Mouse (Mus musculus): ENCODE measurements around the gene Fbxo31.

The Fbxo31 gene

DNA sequence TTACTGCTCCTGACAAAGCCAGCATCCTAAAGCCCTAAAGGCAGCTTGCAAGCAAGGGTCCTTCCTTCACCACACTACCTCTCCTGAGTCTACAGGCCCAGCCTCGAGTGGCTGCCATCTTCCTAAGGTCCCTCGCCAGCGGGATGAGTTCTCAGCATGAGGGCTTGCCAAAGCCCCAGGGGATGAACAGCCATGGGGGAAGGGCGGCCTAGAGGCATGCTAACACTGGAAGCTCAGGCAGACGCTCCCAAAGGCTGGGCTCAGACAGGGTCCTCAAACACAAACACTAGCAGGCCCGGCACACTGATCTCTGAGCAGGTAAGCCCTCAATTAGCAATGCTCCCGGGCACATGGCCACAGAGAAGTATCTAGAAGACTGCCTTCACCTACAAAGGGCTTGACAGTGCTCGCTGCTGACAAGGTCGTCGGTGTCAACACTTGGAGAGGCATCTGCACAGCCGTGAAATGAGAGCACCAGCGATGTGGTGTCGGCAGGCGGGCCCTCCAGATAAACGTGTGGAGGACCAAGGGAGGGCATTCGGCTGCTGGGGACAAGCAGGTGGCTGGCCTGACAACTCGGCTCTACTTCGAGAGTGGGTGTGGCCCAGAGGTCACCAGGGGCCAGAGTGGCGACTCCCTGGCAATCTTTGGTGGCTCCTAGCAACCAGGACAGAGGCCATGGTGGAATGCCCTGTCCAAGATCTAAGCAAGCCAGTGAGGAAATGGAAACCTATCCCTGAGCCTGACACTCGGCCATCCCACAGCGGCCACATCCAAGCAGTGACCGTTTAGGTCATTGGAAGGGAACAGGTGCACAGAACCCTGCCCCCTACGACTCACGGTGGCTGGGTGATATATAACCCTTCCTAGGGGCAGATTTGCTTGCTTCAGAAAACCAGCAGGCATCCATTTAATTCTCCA, 27.3 kb downstream of the Fbxo31 start:
- DNase-seq (ENCODE audit: low spot score), result no peak

DNA sequence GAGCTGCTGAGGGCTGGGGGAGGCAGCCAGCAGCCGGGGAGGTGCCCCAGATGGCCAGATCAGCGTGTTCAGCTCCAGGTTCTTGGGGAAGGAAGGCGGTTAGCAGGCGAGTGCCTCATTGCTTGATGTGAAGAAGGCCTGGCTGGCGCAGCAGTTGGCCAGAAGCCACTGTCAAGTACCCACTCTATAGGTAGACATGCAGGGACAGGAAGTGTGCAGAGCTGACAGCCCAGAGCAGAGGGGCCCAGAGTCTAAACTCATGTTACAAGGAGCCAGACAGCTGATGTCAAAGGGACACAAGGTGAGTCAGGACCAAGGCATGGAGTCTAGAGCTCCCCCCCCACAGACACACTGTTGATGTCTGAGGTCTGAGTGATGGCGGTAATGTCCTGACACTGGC, 28.6 kb downstream of the Fbxo31 start:
- no peak for DNase-seq (ENCODE audit: low spot score)

DNA sequence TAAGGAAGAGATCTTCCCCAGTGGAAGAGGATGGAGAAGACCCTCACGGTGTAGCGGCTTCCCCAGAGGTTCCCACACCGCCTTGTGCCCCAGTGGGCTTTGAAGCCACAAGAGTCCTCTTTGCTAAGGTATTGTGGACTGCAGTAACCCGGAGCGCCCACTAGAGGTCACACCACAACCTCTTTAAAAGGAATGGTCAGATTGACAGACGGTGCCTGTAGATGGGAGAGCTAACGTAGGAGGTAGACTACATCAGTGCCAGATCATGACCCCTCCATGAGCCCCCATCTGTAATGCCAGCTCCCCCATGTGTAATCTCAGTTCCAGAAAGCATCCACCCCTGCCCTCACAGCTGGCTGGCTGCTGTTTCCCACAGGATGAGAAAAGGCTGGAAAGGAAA, 31.5 kb downstream of the Fbxo31 start:
- DNase-seq (ENCODE audit: low spot score), result no peak

DNA sequence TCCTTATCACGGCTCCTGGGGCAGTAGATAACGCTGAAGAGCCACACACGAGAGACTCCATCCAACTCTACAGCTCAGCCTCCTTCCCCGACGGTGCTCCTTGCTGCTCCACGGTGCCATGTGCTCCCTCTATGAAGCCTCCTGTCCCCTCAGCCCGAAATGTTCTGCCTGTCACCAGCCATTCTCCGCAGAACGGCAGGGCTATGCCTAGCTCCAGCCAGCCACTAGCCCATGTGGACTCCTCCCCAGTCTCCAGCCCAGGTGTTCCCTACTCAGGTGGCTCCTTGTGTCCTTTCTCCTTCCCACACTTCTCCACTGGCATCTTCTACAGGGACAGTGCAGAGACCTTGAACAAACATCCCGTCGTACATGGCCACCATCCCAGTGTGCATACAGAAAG, 33.7 kb downstream of the Fbxo31 start:
- no peak for DNase-seq (ENCODE audit: low spot score)

DNA sequence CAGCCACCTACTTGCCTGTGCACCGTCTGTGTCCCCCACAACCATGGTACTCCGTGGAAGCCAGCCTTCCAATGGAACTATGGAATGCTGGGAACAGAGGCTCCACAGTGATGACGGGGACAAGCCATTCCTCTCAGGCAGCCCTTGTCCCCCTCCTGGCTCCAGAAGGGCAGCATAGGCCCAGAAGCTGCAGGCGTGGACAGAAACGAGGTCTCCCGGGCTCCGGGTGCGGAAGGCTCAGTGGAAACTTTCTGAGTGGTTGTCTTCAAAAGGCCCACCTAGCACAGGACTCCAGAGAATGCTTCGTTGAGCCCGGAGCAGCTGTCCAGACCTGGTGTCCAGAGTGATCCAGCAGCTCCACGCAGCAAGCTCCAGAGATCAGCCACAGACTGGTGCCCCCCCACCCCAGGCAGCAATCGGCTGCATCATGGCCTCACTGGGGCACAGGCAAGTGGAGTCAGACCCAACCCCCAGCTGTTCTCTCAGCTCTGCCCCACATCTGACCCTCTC, 34.3 kb downstream of the Fbxo31 start, which contains the start of gene 1700018B08Rik:
TSS of gene 1700018B08Rik (minus strand) at position 45 of the 510 bp plus-strand sequence.
- no peak for DNase-seq (ENCODE audit: low spot score)

DNA sequence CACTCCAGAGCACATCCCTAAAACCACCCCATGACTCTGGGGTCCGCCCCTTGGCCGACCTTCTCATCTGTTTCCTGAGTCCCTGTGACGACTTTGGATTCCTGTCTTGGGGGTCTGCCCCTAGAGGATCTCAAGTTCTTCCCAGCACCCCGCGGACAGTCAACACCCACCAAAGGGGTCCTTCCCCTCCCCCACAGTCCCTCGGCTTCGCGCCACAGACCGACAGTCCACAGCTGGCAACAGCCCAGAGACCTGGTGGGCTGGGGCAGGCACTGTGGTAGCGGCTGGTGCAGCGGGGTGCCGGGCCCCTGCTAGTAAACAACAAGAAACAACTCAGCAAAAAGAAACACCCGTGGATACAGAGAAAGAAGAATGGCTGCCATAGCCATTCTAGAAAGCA, 35.7 kb downstream of the Fbxo31 start:
- no peak for DNase-seq (ENCODE audit: low spot score)

DNA sequence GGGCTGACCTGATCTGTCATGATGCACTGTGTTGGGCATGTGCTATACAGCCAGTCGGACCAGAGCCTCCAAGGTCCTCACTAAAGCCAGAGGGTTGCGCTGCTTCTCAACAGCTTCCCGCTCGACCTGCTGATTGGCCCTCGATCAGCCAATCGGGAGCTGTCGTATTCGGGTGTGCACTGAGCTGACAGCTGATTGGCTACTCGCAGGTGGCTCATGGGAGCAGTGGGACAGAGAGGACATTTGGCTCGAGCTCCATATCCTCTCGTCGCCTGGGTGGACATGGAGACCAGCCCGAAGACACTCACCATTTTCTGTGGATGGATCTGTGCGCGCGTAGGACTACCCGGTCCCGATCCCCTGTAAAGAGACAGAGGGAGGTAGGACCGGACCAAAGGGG, 36.7 kb downstream of the Fbxo31 start:
- peak; percentile 6 for DNase-seq (ENCODE audit: low spot score)

DNA sequence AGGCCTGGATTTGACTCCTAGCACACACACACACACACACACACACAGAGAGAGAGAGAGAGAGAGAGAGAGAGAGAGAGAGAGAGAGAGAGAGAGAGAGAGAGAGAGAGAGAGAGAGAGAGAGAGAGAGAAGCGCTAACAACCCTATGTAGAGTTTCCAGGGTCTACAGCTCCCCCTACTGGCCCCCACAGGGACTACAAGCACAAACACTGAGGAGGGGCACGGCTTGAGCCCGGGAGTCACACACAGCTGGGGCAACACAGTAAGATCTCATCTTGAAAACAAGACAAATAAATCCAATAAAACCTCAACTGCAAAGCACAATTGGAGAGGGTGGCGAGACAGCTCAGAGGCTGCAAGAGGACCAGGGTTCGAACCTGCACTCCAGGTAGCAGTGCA, 46.2 kb downstream of the Fbxo31 start:
- DNase-seq (ENCODE audit: low spot score), result peak; percentile 8

DNA sequence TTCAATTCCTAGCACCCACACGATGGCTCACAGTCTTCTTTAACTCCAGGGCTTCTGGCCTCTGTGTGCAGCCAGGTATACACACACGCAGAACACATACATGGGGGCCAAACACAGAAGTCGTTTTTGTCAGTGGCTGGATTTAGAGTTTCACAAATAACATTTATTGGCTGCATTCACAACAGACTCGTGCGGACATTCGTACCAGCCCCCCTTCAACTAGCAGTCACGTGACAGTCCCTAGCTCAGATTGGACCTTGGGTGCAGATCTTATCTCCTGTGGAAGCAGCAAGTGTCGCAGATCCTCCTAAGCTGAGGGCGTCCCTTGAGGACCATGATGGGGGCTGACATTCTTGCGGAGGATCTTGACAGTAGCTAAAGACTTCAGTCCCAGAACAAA, 48.0 kb downstream of the Fbxo31 start:
- DNase-seq (ENCODE audit: low spot score), result no peak

DNA sequence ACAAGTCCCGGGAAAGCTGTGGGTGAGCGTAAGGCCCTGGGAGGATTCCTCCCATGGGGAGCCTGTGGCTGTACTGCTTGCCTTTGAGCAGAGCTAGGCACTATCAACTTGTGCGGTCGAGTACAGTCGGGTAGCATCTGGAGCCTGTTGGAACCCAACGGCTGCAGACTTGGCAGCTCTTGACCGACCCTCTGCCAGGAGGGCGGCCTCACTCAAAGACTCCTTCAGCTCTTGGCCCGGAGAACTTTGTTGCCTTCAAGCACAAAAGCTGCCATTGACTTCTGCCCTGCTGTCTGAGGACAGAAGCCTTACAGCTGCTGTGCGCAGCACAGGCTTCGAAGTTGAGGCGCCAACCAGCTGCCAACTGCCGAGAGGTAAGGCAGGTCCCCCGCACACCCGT, 49.8 kb downstream of the Fbxo31 start:
- DNase-seq (ENCODE audit: low spot score), result peak; percentile 5

DNA sequence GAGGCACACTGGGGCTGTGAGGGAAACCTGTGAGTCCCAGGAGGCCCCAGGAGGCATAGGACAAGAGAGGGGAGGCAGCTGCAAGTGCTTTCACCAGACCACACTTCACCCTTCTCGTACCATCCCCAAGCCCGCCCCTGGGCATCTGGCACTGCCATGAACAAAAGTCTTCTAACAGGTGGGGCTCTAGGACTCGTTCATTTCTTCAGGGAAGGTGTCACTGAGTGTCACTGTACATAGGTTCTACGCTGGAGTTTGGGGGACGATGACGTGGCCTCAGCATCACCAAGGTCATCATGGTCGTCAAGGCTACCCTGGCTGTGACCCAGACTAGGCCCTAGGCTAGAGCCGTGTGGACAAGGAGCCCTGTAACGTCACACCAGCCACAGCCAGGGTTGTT, 50.9 kb downstream of the Fbxo31 start:
- DNase-seq (ENCODE audit: low spot score), result no peak

DNA sequence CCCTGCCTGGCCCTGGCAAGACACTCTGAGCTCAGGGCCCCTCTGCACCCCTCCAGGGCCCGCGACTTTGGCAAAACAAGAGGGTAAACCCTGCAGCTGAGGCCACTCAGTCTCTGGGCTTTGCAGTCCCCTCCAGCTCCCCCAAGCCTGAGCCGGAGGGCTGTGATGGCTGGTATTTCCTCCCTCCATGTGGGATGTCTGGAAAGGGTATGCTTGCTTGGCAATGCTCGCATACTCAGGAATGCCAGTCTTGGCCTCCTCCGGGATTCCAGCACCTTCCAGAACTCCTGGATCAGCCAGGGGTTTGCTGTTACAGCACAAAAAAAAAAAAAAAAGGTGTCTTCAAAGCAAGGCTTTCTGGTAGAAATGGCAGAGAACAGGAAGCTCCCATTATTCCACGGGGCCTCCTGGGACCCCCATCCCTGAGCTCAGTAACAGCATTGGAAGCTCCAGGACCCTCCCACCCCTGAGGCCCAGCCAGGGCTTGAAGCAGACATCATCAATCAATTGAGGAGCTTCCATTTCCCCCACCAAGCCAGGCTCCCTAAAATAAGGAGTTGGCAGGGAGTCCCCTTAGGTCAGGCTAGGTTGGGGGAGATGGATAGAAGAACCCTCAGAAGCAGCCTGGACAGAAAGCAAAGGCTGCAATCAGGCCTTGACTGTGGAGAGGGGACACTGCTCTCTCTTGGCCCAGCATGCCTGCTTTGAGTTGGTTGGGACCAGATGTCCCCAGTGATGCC, 51.6 kb downstream of the Fbxo31 start:
- DNase-seq (ENCODE audit: low spot score), result peak; percentile 1

DNA sequence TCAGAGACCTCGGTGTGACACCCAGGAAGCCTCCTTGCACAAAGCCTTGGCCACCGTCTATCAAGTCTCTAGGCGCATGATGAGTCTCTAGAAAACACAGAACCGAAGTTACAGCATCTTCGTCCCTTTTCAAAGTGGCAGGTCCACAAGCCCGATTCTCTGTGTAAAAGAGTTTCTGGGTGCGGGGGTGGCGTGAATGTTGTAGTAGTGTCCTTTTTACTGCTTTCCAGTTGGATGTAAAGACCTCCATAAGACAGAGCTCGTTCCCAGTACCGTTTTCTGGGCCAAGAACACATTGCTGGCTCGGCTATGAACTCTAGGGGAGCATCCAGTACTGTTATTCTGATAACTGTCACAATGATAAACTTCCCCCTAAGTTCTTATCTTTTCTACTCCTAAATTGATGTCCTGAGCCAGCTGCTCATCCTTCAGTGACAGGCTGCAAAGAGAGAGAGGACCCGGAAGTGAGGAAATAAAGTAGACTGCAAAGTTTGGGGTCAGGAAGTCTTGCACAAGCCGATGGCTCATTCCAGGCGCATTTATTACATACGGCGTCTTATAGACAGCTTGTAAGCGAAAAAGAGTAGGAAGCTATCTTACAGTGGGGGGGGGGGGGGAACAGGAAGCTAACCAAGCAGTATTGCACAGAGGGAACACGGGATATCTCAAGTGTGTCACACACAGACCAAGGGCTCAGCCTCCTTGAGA, 53.3 kb downstream of the Fbxo31 start:
- no peak for DNase-seq (ENCODE audit: low spot score)

DNA sequence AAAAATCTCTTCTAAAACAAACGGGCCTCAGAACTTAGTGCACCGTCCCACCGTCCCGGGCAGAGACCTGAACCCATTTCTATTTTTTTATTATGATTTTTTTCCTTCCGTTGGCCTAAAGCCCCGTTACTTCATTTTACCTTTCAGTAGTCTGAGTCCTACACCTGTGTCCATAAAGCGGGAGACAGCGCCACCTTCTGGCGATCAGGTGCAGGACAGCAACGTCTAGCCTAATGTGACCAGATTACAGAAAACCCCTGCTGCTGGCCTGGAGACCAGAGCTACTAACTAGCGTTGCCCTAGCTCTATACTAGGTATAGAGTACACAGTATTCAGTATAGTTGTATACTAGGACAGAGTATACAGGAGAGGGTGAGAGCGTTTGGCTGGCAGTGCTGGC, 65.2 kb downstream of the Fbxo31 start:
- peak; percentile 36 for DNase-seq (ENCODE audit: low spot score)

DNA sequence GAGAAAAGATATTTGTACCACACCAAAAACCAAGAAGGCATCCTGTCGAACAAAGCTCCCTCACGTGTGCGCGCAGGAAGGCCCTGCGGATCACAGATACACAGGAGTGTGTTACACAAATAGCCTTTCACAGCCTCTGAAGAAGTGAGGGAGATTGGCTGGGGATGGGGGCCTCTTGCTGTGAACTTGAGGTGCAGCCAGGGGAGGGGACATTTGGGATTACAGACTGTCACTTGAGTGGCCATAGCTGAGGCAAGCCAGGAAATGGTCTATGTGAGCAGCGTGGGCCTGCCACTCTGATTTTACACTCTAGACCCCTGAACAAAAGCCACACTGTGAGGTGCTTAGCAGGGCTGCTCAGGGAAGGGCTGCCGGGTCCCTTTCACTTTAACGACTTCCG, 66.9 kb downstream of the Fbxo31 start:
- no peak for DNase-seq (ENCODE audit: low spot score)
